Mouse (Mus musculus) T-cell, adult 2 months (primary cell): Measurements from ENCODE around the gene Ing1.
"Not testable (repeated sequence)": the region's sequence is repeated elsewhere in the genome, so short reads cannot be mapped to it uniquely, and the experiment has no call there.

Experiments
- DNase-seq: peaks from one replicate; pipeline ENCODE4 v3.0.0; 2022; ENCODE audit warnings: low spot score

The Ing1 gene

GRCm38 (mm10) chr8:11550281-11550948 lies 5.0 kb upstream of the Ing1 start, which contains the start of gene Cars2:
Gene Cars2 (minus strand): TSS chr8:11550783.
- peak; percentile 90 for DNase-seq

GRCm38 (mm10) chr8:11551497-11551896 lies 3.9 kb upstream of the Ing1 start:
- not testable (repeated sequence) for DNase-seq

DNA sequence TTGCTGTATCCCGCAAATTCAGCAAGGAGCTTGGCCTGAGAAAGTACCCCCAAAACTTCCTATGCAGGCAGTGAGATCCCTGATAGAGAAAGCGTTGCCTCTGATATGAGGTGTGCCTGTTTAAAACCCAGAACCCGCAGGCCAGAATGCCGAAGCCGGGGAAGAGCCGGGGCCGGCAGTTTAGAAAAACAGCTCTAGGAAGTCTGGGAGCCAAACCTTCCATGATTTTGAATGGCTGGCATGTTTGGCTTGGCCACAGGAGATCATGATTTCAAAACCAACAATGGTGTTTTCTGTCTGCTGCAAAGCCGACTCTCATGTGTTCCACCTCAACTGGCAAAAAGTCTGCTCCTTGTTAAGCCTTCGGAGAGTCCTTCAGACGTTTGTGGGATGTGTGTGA lies 3.0 kb upstream of the Ing1 start:
- DNase-seq = no peak

DNA sequence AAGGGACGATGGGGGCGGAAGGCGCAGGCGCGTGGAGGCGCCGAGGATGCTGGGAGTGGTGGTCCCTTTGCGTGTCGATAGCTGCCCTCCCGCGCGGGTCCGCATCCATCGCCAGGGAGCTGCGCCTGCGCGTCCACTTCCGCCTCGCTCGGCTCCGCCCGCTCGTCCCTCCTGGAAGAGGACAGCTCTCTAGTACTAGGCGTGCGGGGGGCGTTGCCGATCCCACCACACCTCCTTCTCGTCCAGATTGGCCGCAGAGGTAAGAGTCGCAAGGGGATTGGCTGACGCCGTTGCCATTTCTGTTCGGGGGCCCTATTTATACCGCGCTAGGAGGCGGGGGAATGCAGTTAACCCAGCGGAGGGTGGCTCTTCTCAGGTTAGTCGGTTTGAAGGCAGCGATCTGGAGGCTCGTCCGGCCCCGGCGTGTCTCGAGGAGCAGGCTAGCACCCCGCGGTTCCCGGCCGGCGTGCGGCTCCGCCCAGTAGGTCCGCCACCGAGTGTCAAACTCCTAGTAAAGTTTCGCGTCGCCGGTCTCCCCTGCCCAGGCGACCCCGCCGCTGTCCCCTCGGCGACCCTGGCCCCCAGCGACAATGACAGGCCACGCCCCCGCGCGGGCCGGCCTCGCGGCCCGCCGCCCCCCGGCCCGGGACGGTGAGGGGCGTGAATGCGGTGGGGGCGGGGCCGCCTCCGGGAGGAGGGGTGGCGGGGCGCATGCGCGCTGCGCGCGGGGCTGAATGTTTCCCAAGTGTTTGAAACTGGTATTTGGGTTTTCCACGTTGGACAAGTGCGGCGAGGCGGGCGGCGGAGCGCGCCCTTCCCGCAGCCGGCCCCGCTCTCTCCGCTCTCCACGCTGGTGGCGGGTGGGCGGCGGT lies 585 bp downstream of the Ing1 start:
- peak; percentile 100 for DNase-seq

DNA sequence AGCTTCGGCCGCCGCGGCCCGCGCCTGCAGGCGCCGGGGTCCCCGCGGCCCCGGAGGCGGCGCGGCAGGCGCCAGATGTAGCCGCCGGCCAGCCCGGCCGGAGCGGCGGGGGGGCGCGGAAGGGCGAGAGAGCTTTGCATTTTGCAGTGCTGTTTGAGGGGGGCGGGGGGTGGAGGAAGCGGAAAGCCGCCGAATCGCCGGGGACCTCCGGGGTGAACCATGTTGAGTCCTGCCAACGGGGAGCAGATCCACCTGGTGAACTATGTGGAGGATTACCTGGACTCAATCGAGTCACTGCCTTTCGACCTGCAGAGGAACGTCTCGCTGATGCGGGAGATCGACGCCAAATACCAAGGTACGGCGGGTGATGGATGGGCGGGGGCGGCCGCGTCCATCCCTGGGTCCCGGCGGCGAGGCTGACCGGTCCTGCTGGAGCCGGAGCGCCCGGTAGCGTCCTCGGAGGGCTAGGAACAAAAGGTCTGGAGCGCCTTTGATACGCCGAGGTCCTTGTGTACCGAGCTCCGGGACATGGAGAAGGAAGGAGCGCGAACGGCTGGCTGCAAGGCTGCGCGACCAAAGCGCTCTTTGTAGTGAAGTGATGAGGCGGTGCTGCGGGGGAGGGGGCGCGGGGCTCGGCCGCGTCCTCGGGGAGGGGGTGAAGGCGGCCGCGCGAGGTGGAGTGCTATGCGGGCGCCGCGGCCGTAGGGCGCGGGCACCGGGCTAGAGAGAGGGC lies 1.5 kb downstream of the Ing1 start:
- peak; percentile 34 for DNase-seq

GRCm38 (mm10) chr8:11557424-11557767 lies 2.0 kb downstream of the Ing1 start:
- no peak for DNase-seq

DNA sequence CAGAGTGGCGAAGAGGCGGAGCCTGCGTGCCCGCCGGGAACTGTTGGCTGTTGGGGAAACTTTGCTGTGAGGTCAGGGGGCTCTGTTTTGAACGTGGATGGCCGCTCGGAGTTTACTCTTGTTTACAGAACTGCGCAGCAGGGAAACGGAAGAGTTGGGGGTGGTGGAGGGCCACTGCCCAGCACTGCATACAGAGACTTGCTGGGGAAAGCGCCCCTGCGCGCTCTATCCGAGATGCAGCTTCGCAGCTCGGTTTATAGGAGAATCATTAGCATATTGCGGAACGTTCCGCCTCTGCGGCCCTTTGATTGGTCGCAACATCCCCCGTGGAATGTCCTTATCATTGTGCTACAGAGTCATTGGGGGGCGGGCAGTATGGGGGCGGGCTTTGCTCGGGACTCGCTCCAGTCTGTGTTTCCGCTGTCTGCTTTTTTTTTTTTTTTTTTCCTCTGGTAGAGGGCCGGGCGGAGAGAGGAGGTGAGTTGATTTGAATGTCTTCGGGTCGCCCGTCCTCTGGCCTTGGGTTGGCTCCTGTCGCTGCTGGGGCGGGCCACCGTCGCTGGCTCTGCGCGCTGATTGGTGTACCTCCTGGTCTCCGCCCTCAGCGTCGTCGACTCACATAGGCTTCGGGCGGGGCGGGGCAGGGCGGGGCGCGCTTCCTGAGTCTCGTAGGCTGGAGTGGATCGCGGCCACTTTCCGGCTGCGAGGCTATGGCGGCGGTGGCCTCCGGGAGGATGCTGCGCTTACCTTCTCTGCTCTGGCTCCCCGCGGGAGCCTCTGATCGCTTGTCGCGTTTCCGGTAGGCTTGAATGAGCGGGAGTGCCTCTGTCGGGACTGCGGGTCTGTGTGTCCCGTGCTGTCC lies 2.6 kb downstream of the Ing1 start:
- DNase-seq = peak; percentile 97

- DNase-seq = no peak
Observed at GRCm38 (mm10) chr8:11559511-11559910, 4.1 kb downstream of the Ing1 start.

GRCm38 (mm10) chr8:11560220-11560619 lies 4.8 kb downstream of the Ing1 start:
- DNase-seq = no peak

DNA sequence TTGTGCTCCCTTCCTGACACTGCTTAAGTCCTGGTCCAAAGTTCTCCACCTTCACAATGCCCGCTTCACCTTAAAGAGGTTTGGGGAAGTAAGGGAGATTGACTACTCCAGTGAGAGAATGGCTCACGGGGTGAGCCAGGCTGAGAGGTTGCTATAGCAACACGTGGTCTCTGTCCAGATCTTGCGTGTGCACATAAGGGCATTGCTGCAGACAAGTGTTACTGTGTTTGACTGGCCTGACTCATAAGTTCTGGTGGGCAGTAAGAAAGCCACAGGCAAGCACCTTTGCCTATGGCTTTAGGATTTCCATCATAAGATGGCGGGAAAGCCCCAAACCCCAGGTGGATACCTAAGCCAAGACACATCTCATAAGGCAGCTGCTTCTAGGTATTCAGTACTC lies 8.9 kb downstream of the Ing1 start:
- no peak for DNase-seq

GRCm38 (mm10) chr8:11564721-11565120 lies 9.3 kb downstream of the Ing1 start:
- DNase-seq = no peak

DNA sequence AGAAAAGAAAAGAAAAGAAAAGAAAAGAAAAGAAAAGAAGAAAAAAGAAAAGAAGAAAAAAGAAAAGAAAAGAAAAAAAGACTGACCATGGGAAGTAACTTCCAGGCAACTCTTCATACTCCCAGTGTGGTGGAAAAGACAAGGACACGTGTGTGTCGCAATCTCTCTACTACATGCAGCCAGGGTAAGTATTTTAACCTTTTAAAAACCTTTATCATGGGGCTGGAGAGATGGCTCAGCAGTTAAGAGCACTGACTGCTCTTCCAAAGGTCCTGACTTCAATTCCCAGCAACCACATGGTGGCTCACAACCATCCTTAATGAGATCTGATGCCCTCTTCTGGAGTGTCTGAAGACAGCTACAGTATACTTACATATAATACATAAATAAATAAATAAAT lies 12.8 kb downstream of the Ing1 start:
- not testable (repeated sequence) for DNase-seq

DNA sequence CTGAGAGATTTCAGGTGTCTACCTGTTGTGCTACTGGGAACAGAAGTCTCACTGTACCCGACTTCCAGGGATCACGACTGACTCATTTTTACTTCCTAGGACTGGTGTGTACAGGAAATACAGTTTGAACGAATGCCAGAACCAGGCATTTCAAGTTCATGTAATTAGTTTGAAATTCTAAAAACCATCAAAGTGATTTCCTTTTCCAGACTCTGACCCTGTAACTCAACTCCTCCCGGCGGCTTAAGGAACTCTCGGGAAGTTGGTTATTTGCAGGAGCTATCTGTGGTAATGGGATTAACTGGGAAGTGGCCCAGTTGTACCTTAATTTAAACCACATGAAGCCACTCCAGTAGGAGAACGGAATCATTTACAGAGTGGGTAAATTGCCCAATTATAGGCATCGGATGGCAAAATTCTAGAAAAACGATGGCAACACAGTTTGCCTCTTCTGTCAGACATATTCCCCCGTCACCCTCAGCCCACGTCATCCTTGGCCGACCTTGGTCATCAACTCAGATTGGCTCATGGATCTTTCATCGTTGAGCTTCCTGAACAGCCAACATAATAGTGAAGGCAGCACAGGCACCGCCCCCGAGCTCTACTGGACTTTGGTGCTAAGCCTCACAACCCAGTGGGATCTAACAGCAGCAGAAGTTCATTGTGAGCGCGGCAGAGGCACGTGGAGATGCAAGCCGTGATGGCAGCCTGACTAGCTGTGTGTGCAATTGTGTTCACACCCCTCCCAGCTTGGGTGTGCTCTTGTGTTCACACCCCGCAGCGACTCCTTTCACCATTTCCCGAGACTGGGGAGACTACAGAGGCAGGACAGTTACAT lies 14.1 kb downstream of the Ing1 start:
- no peak for DNase-seq

DNA sequence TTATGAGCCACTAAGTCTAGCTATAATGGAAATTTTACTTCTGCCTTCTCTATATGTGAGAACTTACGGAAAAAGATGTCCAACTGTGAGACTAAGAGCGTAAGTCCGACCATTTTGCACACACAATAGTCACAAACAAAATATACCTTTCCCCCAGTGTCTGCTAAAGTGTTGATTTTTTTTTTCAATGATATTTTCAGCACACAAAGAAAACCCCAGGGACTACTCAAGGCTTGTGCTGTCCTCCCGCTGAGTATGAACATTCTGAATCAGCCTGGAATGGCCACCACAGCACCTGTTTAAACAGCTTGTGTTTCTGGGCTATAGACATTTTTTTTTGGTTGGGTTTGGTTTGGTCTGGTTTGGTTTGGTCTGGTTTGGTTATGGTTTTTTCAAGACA lies 15.4 kb downstream of the Ing1 start:
- no peak for DNase-seq

GRCm38 (mm10) chr8:11571950-11572349 lies 16.6 kb downstream of the Ing1 start:
- no peak for DNase-seq

GRCm38 (mm10) chr8:11572428-11572827 lies 17.1 kb downstream of the Ing1 start:
- no peak for DNase-seq

GRCm38 (mm10) chr8:11574911-11575603 lies 19.7 kb downstream of the Ing1 start:
- no peak for DNase-seq

DNA sequence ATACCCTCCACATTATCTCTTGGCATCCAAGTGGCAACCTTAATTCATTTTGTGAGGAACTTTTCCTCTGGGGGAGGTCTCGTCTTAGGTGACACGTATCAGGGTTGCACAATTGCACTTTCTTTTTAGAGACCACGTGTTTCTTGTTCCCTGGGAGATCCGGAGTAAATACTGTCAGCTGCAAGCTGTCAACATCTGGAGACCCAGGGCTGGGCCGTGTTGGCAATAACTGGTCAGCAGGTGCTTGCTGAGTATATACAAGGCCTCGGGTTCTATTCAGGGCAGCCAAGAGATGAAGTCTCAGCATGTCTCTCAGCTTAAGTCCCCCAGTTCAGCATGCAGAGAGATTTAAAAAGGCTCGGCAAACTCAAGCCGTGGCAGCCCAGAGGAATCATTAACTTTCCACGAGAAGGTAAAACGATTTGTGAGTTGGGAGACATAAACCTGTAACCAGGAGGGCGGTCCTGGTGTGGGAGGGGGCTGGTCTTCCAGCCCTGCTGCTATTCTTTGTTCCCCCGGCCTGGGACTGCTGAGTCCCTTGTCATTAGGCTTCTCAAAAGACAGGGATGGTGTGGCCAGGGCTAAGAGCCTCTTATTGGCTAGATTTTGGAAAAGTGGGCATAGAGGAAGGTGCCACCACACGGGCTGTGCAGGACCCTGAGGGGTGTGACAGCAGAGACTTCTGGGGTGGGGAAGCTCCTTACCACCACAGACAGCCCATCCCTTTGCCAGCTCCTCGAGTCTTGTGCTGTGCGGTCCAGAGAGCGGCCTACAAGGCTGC lies 20.4 kb downstream of the Ing1 start:
- no peak for DNase-seq
